Mouse (Mus musculus) neural tube, embryonic 10.5 days (tissue): Measurements from ENCODE around the gene Flg.

Experiments
- DNase-seq: peaks from one replicate; pipeline ENCODE4 v3.0.0-alpha.2; 2017; ENCODE audit warnings: low spot score; ENCODE audit errors: extremely low spot score

Gene Flg

GRCm38 (mm10) chr3:93273223-93273622 lies at the start of gene Flg:
Gene Flg (plus strand): TSS chr3:93273523.
- DNase-seq = no peak

- no peak for DNase-seq
These were observed 24.2 kb downstream of the Flg start for GRCm38 (mm10) chr3:93297542-93297941.

GRCm38 (mm10) chr3:93299832-93300231 lies 26.5 kb downstream of the Flg start:
- no peak for DNase-seq

DNA sequence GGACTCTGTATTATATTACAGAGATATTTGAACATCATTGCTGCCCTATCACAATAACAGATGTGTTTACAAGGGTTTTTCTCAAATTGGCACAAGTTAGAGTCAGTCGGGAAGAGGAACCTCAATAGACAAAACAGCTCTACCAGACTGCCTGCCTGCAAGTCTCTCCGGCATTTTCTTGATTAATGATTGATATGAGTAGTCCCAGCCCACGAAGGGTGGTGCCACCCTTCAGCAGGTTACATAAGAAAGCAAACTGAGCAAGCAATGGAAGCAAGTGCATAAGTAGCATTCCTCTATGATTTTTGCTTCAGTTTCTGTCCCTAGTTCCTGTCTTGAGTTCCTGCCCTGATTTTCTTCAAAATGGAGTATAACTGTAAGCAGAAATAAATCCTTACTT lies 28.6 kb downstream of the Flg start:
- no peak for DNase-seq

- DNase-seq = no peak
These were observed 32.8 kb downstream of the Flg start for GRCm38 (mm10) chr3:93306142-93306541.

DNA sequence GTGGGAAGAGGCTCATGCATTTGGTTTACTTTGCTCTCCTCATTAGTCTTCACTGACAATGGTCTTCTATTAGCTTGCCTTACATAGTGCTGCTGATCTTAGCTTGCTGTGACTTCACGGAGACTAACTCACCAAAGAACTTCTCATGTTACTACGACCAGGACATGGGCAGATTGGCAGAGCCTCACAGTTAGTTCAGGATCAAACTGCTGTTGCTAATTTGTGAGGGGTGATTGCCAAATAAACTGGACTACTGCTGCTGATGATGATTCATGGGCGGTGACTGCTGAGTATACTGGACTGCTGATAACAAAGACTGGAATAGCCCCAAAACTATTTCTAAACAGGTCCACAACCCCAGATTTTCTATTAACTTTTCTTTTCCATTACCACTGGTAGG lies 38.0 kb downstream of the Flg start:
- no peak for DNase-seq

DNA sequence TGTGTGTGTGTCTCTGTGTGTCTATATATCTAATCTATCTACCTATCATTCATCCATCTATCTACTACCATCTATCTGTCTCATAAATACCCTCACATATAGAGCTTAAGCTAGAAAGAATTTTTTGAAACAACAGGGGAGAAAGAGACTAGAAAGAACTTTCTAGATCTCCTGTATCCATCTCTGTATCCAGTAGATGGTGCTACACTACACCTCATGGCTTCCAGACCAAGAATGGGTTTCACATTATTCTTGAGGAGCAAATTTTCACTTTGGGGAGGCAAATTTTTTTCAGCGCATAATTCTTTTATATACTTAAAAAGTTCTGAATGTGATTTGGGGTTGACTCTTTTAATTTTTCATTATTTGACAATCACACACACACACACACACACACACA lies 41.1 kb downstream of the Flg start:
- DNase-seq = no peak

DNA sequence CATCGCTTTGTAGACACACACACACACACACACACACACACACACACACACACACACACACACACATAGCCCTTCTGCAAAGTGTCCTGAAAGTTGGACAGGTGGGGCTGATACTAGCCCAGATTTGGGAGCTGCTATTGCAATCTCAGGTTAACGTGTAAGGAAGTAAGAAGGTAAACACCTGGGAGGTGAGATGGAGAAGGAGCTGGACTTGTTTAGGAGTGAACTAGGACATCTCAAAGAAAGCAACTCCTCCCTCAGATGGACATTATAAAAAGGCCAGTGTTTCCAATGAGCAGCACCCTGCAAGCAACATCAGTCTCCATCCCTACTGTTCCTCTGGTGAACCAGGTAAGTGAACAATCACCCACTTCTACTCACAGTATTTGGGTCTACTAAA lies 46.1 kb downstream of the Flg start, which contains the start of gene Hrnr:
Gene Hrnr (plus strand): TSS at position 301 of the 400 bp plus-strand sequence.
- no peak for DNase-seq

DNA sequence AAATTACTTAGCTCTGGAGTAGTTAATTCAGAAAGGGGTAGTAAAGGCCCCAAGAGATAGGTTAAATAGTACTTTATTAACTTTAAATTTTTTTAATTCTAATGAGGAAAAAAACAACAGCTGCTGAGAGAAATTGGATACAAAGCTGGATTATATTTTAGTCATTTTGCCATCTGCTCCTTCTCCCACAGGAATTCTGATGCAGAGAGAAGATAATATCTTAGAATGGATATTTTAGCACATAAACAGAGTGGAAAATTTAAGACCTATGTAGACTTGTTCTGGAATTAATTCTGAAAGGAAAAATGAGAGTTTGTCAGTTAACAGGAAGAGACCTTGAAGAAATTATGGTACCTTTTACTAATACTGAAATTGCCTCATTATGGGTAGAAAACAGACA lies 64.4 kb downstream of the Flg start:
- DNase-seq = no peak

- DNase-seq = no peak
These were observed 66.7 kb downstream of the Flg start for GRCm38 (mm10) chr3:93340021-93340420.
